Mouse (Mus musculus): ENCODE results near the gene Crygb. TPM values are rescaled to one million over a fixed set of nuclear protein-coding genes. Genes with fewer than 3 reads are reported as not detected.
A peak's percentile ranks its signal among the peaks of the same experiment; 100 is the strongest.

Gene Crygb
- total RNA-seq (2014; rRNA removed) (not detected in 2 replicates), polyA plus RNA-seq (2015; fragmentation: Nextera tagmentation; extraction: Ambion mirVana) (0.38 and 0.43 TPM in 2 replicates)

DNA sequence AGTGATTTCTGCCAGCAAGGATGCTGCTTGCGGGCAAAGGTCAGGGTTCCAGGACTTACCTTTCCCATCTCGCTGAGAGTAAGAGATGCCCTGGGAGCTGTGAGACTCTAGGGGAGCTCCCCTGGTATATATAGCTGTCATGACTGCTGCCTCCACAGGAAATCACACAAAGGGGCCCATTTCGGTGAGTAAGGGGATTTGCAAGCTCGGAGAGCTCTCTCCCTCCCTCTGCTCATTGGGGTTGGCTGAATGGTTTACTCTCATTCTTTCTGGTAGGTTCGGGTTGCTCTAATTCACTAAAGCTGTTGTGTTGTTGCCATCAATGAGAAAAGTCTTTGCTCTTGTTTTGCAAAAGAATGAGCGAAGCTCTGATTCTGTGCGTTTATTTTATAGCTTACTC, at the start of gene Crygb:
Gene Crygb, minus strand, starts transcription at position 101 of the 400 bp plus-strand sequence.
- DNase-seq (ENCODE audit: low spot score) (no peak), ATAC-seq (ENCODE audit: low FRiP score) (no peak)
- 32% methylated on average over 7 of the region's 7 CpGs for WGBS
- H3K4me2 ChIP-seq (ENCODE audit: low read depth, low read length, poor library complexity, severe bottlenecking), result no peak within 1 kb of the TSS
- no peak within 1 kb of the TSS for H3K27ac ChIP-seq (ENCODE audit: low read depth, low read length)
- no peak within 1 kb of the TSS for H3K9ac ChIP-seq (replicated peaks; ENCODE audit: low read length, poor library complexity, severe bottlenecking)
- no peaks in the 10 kb centered on the region for H3K36me3 ChIP-seq (ENCODE audit: insufficient read depth, low read length)
- H3K9me3 ChIP-seq (ENCODE audit: low read length), result no peaks in the 10 kb centered on the region
- no peak within 1 kb of the TSS for H3K4me3 ChIP-seq (ENCODE audit: low read depth, low read length)
- TF ChIP-seq CTCF (IDR thresholded peaks at IDR 0.05), result no peak
- no peaks in the 10 kb centered on the region for H3K27me3 ChIP-seq (ENCODE audit: insufficient read depth, low read length)
- no peaks in the 10 kb centered on the region for H3K4me1 ChIP-seq (ENCODE audit: insufficient read depth, low read length)

DNA sequence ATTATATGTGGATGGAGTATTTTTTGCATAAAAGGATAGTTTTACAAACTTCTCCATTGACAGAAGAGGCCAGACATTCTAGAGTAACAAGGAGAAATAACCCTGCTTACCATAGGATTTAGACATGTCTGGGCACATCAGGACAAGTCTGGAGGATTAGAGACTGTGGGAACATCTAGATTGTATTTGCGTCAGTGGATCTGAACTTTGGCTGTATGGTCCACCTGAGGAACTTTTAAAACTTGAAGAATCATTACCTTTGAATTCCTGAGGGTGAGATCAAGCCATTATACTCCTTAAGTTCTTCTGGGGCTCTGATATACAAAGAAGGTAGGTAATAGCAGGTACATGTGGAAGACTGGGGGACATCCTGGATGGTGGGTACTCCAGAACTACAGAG, 49.6 kb upstream of the Crygb start:
- H3K27ac ChIP-seq (ENCODE audit: low read depth, low read length), result no peak overlapping the region
- no peak overlapping the region for H3K4me2 ChIP-seq (ENCODE audit: low read depth, low read length, poor library complexity, severe bottlenecking)
- TF ChIP-seq CTCF (IDR thresholded peaks at IDR 0.05), result no peak
- H3K4me1 ChIP-seq (ENCODE audit: insufficient read depth, low read length), result no peaks in the 10 kb centered on the region
- no peaks in the 10 kb centered on the region for H3K9me3 ChIP-seq (ENCODE audit: low read length)
- 95% methylated on average over 1 of the region's 1 CpGs for WGBS
- ATAC-seq (ENCODE audit: low FRiP score) (no peak), DNase-seq (ENCODE audit: low spot score) (no peak)
- no peak overlapping the region for H3K4me3 ChIP-seq (ENCODE audit: low read depth, low read length)
- no peaks in the 10 kb centered on the region for H3K27me3 ChIP-seq (ENCODE audit: insufficient read depth, low read length)
- no peak overlapping the region for H3K9ac ChIP-seq (replicated peaks; ENCODE audit: low read length, poor library complexity, severe bottlenecking)
- no peaks in the 10 kb centered on the region for H3K36me3 ChIP-seq (ENCODE audit: insufficient read depth, low read length)

DNA sequence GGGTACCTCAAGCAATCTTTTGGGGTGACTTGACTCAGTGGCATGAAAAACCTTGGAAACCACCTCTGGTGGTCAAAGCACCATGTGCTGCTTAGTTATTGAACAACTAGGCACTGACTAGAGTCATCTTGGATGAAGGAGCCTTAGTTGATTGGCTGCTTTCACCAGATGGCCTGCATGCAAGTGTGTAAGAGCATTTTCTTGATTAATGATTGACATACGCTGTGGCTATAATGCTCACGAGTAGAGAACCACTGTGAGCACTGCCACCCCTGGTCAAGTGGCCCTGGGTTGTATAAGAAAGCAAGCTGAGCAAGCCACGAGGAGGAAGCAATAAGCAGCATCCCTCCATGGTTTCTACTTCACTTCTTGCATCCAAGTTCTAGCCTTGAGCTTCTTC, 48.1 kb upstream of the Crygb start:
- no peaks in the 10 kb centered on the region for H3K27me3 ChIP-seq (ENCODE audit: insufficient read depth, low read length)
- WGBS, result 81% methylated on average over 3 of the region's 3 CpGs
- H3K4me3 ChIP-seq (ENCODE audit: low read depth, low read length), result no peak overlapping the region
- H3K9ac ChIP-seq (replicated peaks; ENCODE audit: low read length, poor library complexity, severe bottlenecking), result no peak overlapping the region
- H3K4me1 ChIP-seq (ENCODE audit: insufficient read depth, low read length), result no peaks in the 10 kb centered on the region
- no peak for TF ChIP-seq CTCF (IDR thresholded peaks at IDR 0.05)
- H3K27ac ChIP-seq (ENCODE audit: low read depth, low read length), result no peak overlapping the region
- ATAC-seq (ENCODE audit: low FRiP score) (no peak), DNase-seq (ENCODE audit: low spot score) (no peak)
- no peaks in the 10 kb centered on the region for H3K36me3 ChIP-seq (ENCODE audit: insufficient read depth, low read length)
- H3K4me2 ChIP-seq (ENCODE audit: low read depth, low read length, poor library complexity, severe bottlenecking), result no peak overlapping the region
- H3K9me3 ChIP-seq (ENCODE audit: low read length), result no peaks in the 10 kb centered on the region

DNA sequence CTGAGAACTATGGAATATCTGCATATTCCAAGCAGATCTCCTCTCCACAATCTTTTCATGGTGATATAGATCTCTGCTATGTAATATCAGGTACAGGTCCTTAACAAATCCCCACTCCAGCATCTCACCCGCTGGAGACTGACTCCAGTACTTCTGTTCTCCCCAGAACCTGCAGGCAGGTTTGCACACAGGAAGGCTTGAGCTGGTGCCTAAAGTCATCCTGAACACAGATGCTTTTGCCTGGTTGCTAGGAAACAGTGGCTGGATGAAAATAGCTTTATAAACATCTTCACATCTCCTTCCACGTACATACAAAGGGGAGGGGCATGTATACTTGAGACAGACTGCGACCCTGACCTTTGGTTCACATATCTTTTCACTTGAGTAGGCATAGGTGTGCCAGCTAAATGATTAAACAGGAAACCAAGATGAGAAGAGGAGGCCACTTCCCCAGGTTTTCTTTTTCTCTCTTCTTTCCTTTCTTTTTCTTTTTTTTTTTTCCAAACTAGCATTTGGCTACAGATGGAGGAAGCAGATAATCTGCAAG, 47.6 kb upstream of the Crygb start:
- no peak overlapping the region for H3K9ac ChIP-seq (replicated peaks; ENCODE audit: low read length, poor library complexity, severe bottlenecking)
- no peaks in the 10 kb centered on the region for H3K9me3 ChIP-seq (ENCODE audit: low read length)
- H3K27ac ChIP-seq (ENCODE audit: low read depth, low read length), result no peak overlapping the region
- H3K36me3 ChIP-seq (ENCODE audit: insufficient read depth, low read length), result no peaks in the 10 kb centered on the region
- no peaks in the 10 kb centered on the region for H3K27me3 ChIP-seq (ENCODE audit: insufficient read depth, low read length)
- no peak for ATAC-seq (ENCODE audit: low FRiP score)
- no peaks in the 10 kb centered on the region for H3K4me1 ChIP-seq (ENCODE audit: insufficient read depth, low read length)
- peak; percentile 41 for DNase-seq (ENCODE audit: low spot score)
- H3K4me2 ChIP-seq (ENCODE audit: low read depth, low read length, poor library complexity, severe bottlenecking), result no peak overlapping the region
- TF ChIP-seq CTCF (IDR thresholded peaks at IDR 0.05), result no peak
- WGBS, result 56% methylated on average over 3 of the region's 3 CpGs
- H3K4me3 ChIP-seq (ENCODE audit: low read depth, low read length), result no peak overlapping the region

DNA sequence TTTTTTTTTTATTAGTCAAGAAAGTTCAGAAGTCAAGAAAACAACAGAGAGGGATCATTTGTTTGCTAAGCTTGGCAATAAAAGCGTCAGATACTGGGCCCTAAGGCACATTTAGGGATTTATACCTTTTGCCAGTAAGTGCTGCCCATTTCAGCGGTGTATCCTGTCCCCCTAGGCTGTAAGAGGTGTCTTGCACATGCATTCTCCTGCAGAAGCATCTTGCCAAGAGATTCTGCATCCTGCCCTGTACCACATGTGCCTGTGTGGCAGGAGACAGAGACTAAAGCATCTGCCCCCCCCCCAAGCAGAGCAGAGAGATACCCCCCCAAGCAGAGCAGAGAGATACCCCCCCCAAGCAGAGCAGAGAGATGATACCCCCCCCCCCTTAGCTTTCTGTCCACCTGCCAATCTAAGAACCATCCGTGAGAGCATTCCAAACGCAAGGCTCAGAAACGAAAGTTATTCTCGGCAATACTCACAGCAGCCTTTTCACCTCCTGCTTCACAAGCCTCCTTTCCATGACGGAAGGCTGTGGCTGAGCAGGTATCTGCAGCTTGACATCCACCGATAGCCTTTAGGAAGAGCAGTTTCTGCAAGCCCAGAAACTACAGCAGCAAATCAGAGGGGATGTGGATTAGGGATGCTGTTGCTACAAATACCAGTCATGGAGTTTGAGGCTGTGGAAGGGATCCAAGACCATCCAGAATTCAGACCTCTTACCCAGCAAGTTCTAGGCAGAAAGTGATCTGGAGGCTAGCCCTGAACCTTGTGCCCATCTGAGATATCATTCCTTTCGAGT, 40.7 kb upstream of the Crygb start, which contains the start of gene D630023F18Rik:
Gene D630023F18Rik, minus strand, starts transcription at position 641 of the 799 bp plus-strand sequence.
- peak within 1 kb of the TSS; percentile 50 for H3K4me2 ChIP-seq (ENCODE audit: low read depth, low read length, poor library complexity, severe bottlenecking)
- ATAC-seq (ENCODE audit: low FRiP score) (peak; percentile 71), DNase-seq (ENCODE audit: low spot score) (peak; percentile 65)
- H3K9ac ChIP-seq (replicated peaks; ENCODE audit: low read length, poor library complexity, severe bottlenecking), result peak within 1 kb of the TSS; percentile 50; the same call in 1 of the 2 replicates
- H3K27me3 ChIP-seq (ENCODE audit: insufficient read depth, low read length), result no peaks in the 10 kb centered on the region
- H3K4me1 ChIP-seq (ENCODE audit: insufficient read depth, low read length), result no peaks in the 10 kb centered on the region
- no peak for TF ChIP-seq CTCF (IDR thresholded peaks at IDR 0.05)
- WGBS, result 20% methylated on average over 9 of the region's 9 CpGs
- peak within 1 kb of the TSS; percentile 38 for H3K4me3 ChIP-seq (ENCODE audit: low read depth, low read length)
- H3K27ac ChIP-seq (ENCODE audit: low read depth, low read length), result no peak within 1 kb of the TSS
- no peaks in the 10 kb centered on the region for H3K36me3 ChIP-seq (ENCODE audit: insufficient read depth, low read length)
- no peaks in the 10 kb centered on the region for H3K9me3 ChIP-seq (ENCODE audit: low read length)

DNA sequence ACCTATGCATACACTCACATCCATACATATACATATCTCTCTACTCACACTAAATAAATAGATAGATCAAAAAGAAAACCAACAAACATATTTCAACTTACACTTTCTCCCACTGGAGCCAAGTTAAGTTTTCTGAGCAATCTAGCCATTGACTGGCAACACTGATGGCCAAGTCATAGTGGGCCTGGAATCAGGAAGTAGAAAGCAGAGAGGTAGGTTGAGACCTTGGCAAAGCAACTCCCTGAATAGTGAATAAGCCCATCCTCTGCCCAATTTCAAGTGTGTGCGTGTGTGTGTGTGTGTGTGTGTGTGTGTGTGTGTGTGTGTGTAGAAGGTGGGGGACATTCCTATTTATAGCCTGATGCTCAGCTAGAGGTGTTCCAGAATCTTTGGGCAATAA, 37.4 kb upstream of the Crygb start, which contains the start of gene Gm28845:
Gene Gm28845, minus strand, starts transcription at position 121 of the 400 bp plus-strand sequence.
- no peak within 1 kb of the TSS for H3K4me3 ChIP-seq (ENCODE audit: low read depth, low read length)
- H3K27ac ChIP-seq (ENCODE audit: low read depth, low read length), result no peak within 1 kb of the TSS
- H3K27me3 ChIP-seq (ENCODE audit: insufficient read depth, low read length), result no peaks in the 10 kb centered on the region
- DNase-seq (ENCODE audit: low spot score), result no peak
- no peak within 1 kb of the TSS for H3K4me2 ChIP-seq (ENCODE audit: low read depth, low read length, poor library complexity, severe bottlenecking)
- no peak for ATAC-seq (ENCODE audit: low FRiP score)
- H3K9me3 ChIP-seq (ENCODE audit: low read length), result no peaks in the 10 kb centered on the region
- H3K4me1 ChIP-seq (ENCODE audit: insufficient read depth, low read length), result no peaks in the 10 kb centered on the region
- TF ChIP-seq CTCF (IDR thresholded peaks at IDR 0.05), result no peak
- WGBS, result 82% methylated on average over 1 of the region's 1 CpGs
- H3K36me3 ChIP-seq (ENCODE audit: insufficient read depth, low read length), result no peaks in the 10 kb centered on the region
- no peak within 1 kb of the TSS for H3K9ac ChIP-seq (replicated peaks; ENCODE audit: low read length, poor library complexity, severe bottlenecking)

Measured in midbrain, postnatal 0 days (tissue).